Mouse (Mus musculus) hindbrain, embryonic 12.5 days (tissue): ENCODE results near the gene Irf8. TPM values are rescaled to one million over a fixed set of nuclear protein-coding genes. Genes with fewer than 3 reads are reported as not detected.

Experiments used
- ATAC-seq: fragments of 200-750 bp; cut with Nextera tagmentation; 2 replicates; pipeline ENCODE4 v1.8.0; 2017; ENCODE audit warnings: moderate TSS enrichment; ENCODE audit not compliant: low FRiP score
- H3K27ac ChIP-seq: fragments of 300-500 bp; sonication (generic); 2 replicates; pipeline ENCODE4 v1.5.1; 2016; ENCODE audit warnings: mild to moderate bottlenecking
- H3K27me3 ChIP-seq: fragments of 300-500 bp; sonication (generic); 2 replicates; pipeline ENCODE4 v1.6.1; 2016; ENCODE audit warnings: mild to moderate bottlenecking
- H3K36me3 ChIP-seq: fragments of 300-500 bp; sonication (generic); 2 replicates; pipeline ENCODE4 v1.6.1; 2016; ENCODE audit warnings: mild to moderate bottlenecking
- H3K4me1 ChIP-seq: fragments of 300-500 bp; sonication (generic); 2 replicates; pipeline ENCODE4 v1.6.1; 2016
- H3K4me2 ChIP-seq: fragments of 300-500 bp; sonication (generic); replicated peaks from 2 replicates; pipeline ENCODE4 v1.6.1; 2016; ENCODE audit warnings: mild to moderate bottlenecking
- H3K4me3 ChIP-seq: fragments of 300-500 bp; sonication (generic); 2 replicates; pipeline ENCODE4 v1.5.1; 2016; ENCODE audit warnings: mild to moderate bottlenecking
- H3K9ac ChIP-seq: fragments of 300-500 bp; sonication (generic); 2 replicates; pipeline ENCODE4 v1.6.1; 2016; ENCODE audit warnings: mild to moderate bottlenecking, moderate library complexity
- H3K9me3 ChIP-seq: fragments of 300-500 bp; sonication (generic); replicated peaks from 2 replicates; pipeline ENCODE4 v1.6.1; 2016; ENCODE audit warnings: mild to moderate bottlenecking
- WGBS: fragments of 180-500 bp; shearing (Covaris S2); methylation state at CpG from one replicate; pipeline ENCODE4 v1.1.7; 2016; 5-methylcytosine and 5-hydroxymethylcytosine counted together
- polyA plus RNA-seq: library from polyadenylated mRNA; unstranded; fragments of >200 nt; fragmentation: Nextera tagmentation; extraction: Ambion mirVana; gene quantifications from 2 replicates; pipeline ENCODE4 v1.2.1, GENCODE M21; 2016

The Irf8 gene
- polyA plus RNA-seq, 1 experiment from 2014 or later, result 3.7 TPM

- no peak overlapping the region for H3K27ac ChIP-seq
- H3K4me3 ChIP-seq, result no peak overlapping the region
- no peak overlapping the region for H3K4me2 ChIP-seq
- H3K36me3 ChIP-seq, result no peaks in the 10 kb centered on the region
- no peak for ATAC-seq
- H3K9me3 ChIP-seq, result no peaks in the 10 kb centered on the region
- WGBS, result 79% methylated on average over 17 of the region's 17 CpGs
- no peak overlapping the region for H3K9ac ChIP-seq
- H3K4me1 ChIP-seq, result no peaks in the 10 kb centered on the region
- no peaks in the 10 kb centered on the region for H3K27me3 ChIP-seq
Measured at GRCm38 (mm10) chr8:120724816-120725575, 11.2 kb upstream of the Irf8 start.

DNA sequence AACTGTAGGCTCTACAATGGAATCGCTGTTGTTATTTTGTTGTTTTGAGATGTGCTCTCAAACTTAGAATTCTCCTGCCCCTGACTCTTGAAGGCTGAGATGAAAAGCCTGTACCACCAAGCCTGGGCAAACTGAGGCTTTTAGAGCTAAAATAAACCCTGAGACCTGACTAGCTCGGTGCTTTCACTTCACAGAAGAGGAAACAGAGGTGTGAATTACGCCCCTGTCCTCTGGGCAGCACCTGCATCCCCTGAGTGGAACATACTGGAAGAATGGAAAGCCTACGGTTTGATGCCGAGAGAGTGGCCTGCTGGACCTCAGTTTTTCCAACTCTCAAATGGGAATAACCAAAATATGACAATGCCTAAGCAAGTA lies 10.6 kb upstream of the Irf8 start:
- 86% methylated on average over 5 of the region's 5 CpGs for WGBS
- no peaks in the 10 kb centered on the region for H3K9me3 ChIP-seq
- H3K9ac ChIP-seq, result no peak overlapping the region
- no peak overlapping the region for H3K4me3 ChIP-seq
- H3K4me1 ChIP-seq, result no peaks in the 10 kb centered on the region
- 0 out of 2 replicates have a peak, but pooled peaks cover 3% of the 10 kb centered on the region for H3K27me3 ChIP-seq
- H3K36me3 ChIP-seq, result no peaks in the 10 kb centered on the region
- H3K27ac ChIP-seq, result no peak overlapping the region
- no peak overlapping the region for H3K4me2 ChIP-seq
- no peak for ATAC-seq

- no peak overlapping the region for H3K4me3 ChIP-seq
- H3K36me3 ChIP-seq, result no peaks in the 10 kb centered on the region
- no peaks in the 10 kb centered on the region for H3K9me3 ChIP-seq
- ATAC-seq, result no peak
- no peak overlapping the region for H3K9ac ChIP-seq
- H3K4me2 ChIP-seq, result no peak overlapping the region
- no peak overlapping the region for H3K27ac ChIP-seq
- H3K27me3 ChIP-seq, result 0 out of 2 replicates have a peak, but pooled peaks cover 4% of the 10 kb centered on the region
- no peaks in the 10 kb centered on the region for H3K4me1 ChIP-seq
- 68% methylated on average over 5 of the region's 5 CpGs for WGBS
Measured at GRCm38 (mm10) chr8:120726051-120726450, 10.1 kb upstream of the Irf8 start.

DNA sequence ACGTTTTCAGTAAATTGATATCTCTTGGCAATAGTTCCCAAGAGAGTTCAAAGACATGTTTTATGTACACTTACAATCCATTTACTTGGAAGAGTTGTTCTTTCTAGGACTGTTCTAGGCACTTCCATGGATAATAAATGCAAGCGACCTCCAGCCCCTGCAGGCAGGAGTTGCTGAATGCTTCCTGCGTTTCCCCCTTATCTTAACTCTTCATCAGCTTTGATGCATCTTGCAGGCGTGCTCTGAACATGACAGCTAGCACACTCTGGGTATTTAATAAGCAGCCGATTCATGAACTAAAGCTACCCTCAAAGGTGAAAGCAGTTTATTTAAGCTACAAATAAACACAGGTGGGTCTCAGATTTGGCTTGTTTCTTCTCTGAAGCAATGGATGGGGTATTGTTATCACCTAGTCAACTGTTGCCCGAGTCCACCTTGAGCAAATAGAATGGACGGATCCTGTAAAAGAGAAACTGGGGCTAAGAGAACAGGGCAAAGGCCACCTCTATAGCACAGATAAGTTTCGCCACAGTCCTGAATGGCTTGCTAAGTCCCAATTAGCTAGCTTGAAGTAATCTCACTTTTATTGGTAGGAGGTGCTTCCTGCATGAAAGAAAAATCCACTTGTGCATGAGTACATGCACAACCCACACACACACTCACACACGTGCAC lies 7.5 kb upstream of the Irf8 start:
- WGBS, result 70% methylated on average over 9 of the region's 9 CpGs
- H3K4me3 ChIP-seq, result no peak overlapping the region
- no peak for ATAC-seq
- no peak overlapping the region for H3K9ac ChIP-seq
- H3K27me3 ChIP-seq, result peaks cover 10% of the 10 kb centered on the region
- no peaks in the 10 kb centered on the region for H3K36me3 ChIP-seq
- H3K9me3 ChIP-seq, result no peaks in the 10 kb centered on the region
- no peak overlapping the region for H3K27ac ChIP-seq
- H3K4me1 ChIP-seq, result no peaks in the 10 kb centered on the region; the same call in 1 of the 2 replicates
- no peak overlapping the region for H3K4me2 ChIP-seq

DNA sequence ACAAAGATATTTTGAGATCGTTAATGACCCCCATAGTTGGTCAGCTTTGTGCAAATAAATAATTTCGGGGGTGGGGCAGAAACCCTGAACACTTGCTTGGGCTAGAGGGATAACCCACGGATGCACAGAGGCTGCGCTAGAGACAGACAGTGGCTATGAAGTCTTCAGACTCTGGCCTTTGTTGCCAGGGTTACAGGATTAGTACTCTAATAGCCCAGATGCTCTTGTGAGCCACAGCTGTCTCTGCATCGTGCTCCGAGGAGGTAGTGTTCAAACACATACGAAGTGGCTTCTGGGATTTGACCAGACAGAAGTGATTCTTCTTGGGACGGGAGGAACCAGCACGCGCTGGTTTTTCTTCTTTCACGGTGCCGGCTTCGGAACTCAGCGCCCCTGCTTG lies 4.6 kb upstream of the Irf8 start:
- Histone ChIP-seq H3K9me3 (no peaks in the 10 kb centered on the region), H3K27me3 (peaks cover 36% of the 10 kb centered on the region), H3K4me3 (no peak overlapping the region), H3K4me1 (peaks cover 7% of the 10 kb centered on the region), H3K9ac (no peak overlapping the region), H3K27ac (no peak overlapping the region), H3K4me2 (no peak overlapping the region; the same call in 1 of the 2 replicates), H3K36me3 (no peaks in the 10 kb centered on the region)
- 37% methylated on average over 14 of the region's 14 CpGs for WGBS
- ATAC-seq, result no peak

- H3K36me3 ChIP-seq, result no peaks in the 10 kb centered on the region
- no peak for ATAC-seq
- H3K4me1 ChIP-seq, result peaks cover 9% of the 10 kb centered on the region
- 60% methylated on average over 6 of the region's 6 CpGs for WGBS
- no peaks in the 10 kb centered on the region for H3K9me3 ChIP-seq
- no peak overlapping the region for H3K4me3 ChIP-seq
- no peak overlapping the region; the same call in 1 of the 2 replicates for H3K4me2 ChIP-seq
- no peak overlapping the region for H3K9ac ChIP-seq
- H3K27ac ChIP-seq, result no peak overlapping the region
- H3K27me3 ChIP-seq, result peaks cover 39% of the 10 kb centered on the region
Measured at GRCm38 (mm10) chr8:120732068-120732467, 4.1 kb upstream of the Irf8 start.

- peak overlapping the region; percentile 50 for H3K4me3 ChIP-seq
- H3K4me1 ChIP-seq, result peaks cover 12% of the 10 kb centered on the region
- WGBS, result 4% methylated on average over 11 of the region's 11 CpGs
- peak overlapping the region; percentile 58 for H3K9ac ChIP-seq
- no peaks in the 10 kb centered on the region for H3K9me3 ChIP-seq
- no peaks in the 10 kb centered on the region for H3K36me3 ChIP-seq
- peaks cover 55% of the 10 kb centered on the region for H3K27me3 ChIP-seq
- no peak overlapping the region for H3K27ac ChIP-seq
- peak; percentile 58 for ATAC-seq
- peak overlapping the region; percentile 95 for H3K4me2 ChIP-seq
Measured at GRCm38 (mm10) chr8:120736486-120736885, 328 bp downstream of the Irf8 start.

DNA sequence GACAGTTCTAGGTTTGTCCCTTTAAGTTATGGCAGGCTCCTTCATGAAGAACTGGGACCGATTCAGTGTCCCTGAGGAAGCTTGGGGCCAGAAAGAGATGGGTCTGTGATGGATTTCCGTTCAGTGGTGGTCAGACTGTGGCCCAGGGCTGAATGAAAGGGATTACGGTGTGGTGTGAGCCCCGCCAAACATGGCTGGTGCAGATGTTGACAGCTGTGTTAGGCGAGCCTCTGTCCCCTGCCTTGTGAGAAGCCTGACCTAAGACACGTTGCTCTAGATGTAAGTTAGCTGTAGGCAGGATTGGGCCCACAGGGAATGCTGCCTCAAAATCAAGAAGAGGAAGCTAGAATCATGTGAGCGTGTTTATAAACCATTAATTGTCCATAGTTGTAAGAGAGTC lies 1.0 kb downstream of the Irf8 start:
- Histone ChIP-seq H3K4me3 (no peak overlapping the region), H3K4me1 (peaks cover 12% of the 10 kb centered on the region), H3K9ac (no peak overlapping the region), H3K27me3 (peaks cover 55% of the 10 kb centered on the region), H3K4me2 (no peak overlapping the region), H3K36me3 (no peaks in the 10 kb centered on the region), H3K9me3 (no peaks in the 10 kb centered on the region), H3K27ac (no peak overlapping the region)
- no peak for ATAC-seq
- WGBS, result 65% methylated on average over 7 of the region's 7 CpGs

- no peak overlapping the region for H3K9ac ChIP-seq
- no peak for ATAC-seq
- WGBS, result 82% methylated on average over 4 of the region's 4 CpGs
- H3K27ac ChIP-seq, result no peak overlapping the region
- no peak overlapping the region for H3K4me2 ChIP-seq
- no peak overlapping the region for H3K4me3 ChIP-seq
- peaks cover 12% of the 10 kb centered on the region for H3K4me1 ChIP-seq
- H3K36me3 ChIP-seq, result no peaks in the 10 kb centered on the region
- H3K27me3 ChIP-seq, result peaks cover 47% of the 10 kb centered on the region
- no peaks in the 10 kb centered on the region for H3K9me3 ChIP-seq
Measured at GRCm38 (mm10) chr8:120738771-120739170, 2.6 kb downstream of the Irf8 start.

DNA sequence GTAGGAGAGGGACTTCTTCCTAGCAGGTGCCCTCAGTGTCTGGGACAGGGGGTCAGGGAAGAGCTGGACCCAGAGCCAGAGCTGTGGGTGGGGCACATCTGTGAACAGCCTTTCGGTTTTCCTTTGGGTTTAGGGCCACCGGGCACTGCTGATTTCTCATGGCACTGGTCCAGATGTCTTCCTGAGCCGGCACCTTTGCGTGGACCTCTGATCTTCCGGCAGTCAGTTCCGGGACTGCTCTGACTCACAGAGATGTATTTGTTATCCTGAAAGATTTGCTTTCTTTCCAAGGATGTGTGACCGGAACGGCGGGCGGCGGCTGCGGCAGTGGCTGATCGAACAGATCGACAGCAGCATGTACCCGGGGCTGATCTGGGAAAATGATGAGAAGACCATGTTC lies 3.4 kb downstream of the Irf8 start:
- 88% methylated on average over 15 of the region's 15 CpGs for WGBS
- peaks cover 40% of the 10 kb centered on the region for H3K27me3 ChIP-seq

GRCm38 (mm10) chr8:120740579-120740978 lies 4.4 kb downstream of the Irf8 start:
- H3K4me2 ChIP-seq, result no peak overlapping the region
- H3K4me1 ChIP-seq, result peaks cover 9% of the 10 kb centered on the region
- peaks cover 29% of the 10 kb centered on the region for H3K27me3 ChIP-seq
- no peak overlapping the region for H3K9ac ChIP-seq
- no peak for ATAC-seq
- WGBS, result 80% methylated on average over 2 of the region's 2 CpGs
- H3K9me3 ChIP-seq, result no peaks in the 10 kb centered on the region
- no peak overlapping the region for H3K27ac ChIP-seq
- no peaks in the 10 kb centered on the region for H3K36me3 ChIP-seq
- no peak overlapping the region for H3K4me3 ChIP-seq

More for the DNA sequence above, 3.4 kb downstream of the Irf8 start:
- Histone ChIP-seq H3K4me2 (no peak overlapping the region), H3K9me3 (no peaks in the 10 kb centered on the region), H3K4me3 (no peak overlapping the region), H3K36me3 (no peaks in the 10 kb centered on the region), H3K4me1 (peaks cover 12% of the 10 kb centered on the region), H3K27ac (no peak overlapping the region), H3K9ac (no peak overlapping the region)
- no peak for ATAC-seq

- 66% methylated on average over 17 of the region's 17 CpGs for WGBS
- no peak for ATAC-seq
- peaks cover 25% of the 10 kb centered on the region for H3K27me3 ChIP-seq
Measured at GRCm38 (mm10) chr8:120741001-120741400, 4.8 kb downstream of the Irf8 start.

More at GRCm38 (mm10) chr8:120741001-120741400, 4.8 kb downstream of the Irf8 start:
- Histone ChIP-seq H3K4me3 (no peak overlapping the region), H3K9ac (no peak overlapping the region), H3K36me3 (no peaks in the 10 kb centered on the region), H3K27ac (no peak overlapping the region), H3K4me1 (peaks cover 6% of the 10 kb centered on the region; the same call in 1 of the 2 replicates), H3K4me2 (no peak overlapping the region), H3K9me3 (no peaks in the 10 kb centered on the region)
